Mouse (Mus musculus): ENCODE results near the gene Cmc2. TPM values are rescaled to one million over a fixed set of nuclear protein-coding genes. Genes with fewer than 3 reads are reported as not detected.

The Cmc2 gene
- total RNA-seq, 2 experiments from 2014 or later = 20.0 to 26.9 TPM

DNA sequence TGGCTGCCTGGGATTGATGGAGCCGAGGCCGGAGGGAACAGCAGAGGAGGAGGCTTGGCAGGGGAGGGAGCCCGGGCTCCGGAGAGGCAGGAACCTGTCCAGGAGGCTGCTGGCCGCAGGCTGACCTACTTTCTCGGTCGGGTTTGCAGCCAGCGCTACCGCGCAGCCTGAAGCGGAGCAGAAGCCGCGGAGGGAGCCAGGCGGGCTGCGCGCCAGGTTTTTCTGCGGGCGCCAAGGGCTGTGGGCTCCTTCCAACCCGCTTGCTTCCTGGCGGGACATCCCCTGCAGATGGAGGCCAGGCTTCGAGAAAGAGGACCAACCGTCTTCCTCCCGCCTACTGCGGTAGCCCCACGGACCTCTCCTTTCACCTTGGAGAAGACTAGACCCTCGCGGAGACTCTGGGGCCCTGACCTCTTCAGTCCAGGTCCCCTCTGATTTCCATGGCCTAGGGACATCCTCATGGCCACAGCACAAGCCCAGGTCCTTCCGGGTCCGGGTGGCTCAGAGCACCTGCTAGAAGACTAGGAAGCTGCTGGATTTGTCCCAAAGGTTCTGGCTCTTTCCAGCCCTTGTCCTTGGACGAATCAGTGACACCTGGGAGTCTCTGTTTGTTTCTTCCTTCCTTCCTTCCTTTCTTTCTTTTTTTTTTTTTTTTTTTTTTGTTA is 57.8 kb downstream of the Cmc2 start:
- ATAC-seq (replicated peaks; ENCODE audit: low FRiP score, poor library complexity, severe bottlenecking) = no peak

DNA sequence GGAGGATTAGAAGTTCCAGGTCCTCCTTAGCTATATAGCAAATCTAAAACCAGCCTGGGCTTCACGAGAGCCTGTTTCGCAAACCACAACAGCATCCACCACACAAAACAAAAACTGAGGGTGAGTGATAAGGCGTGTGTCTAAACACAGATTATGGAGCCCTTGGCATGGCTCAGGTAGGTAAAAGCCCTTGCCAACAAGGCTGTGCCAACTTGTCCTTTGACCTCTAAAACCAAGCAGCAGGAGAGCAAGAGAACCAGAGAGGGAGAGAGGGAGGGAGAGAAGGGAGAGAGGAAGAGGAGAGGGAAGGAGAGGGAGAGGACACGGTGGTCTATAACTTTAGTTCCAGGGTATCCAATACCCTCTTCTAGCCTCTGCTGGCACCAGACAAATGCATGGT is 59.1 kb downstream of the Cmc2 start:
- ATAC-seq (replicated peaks; ENCODE audit: low FRiP score, poor library complexity, severe bottlenecking) = no peak

DNA sequence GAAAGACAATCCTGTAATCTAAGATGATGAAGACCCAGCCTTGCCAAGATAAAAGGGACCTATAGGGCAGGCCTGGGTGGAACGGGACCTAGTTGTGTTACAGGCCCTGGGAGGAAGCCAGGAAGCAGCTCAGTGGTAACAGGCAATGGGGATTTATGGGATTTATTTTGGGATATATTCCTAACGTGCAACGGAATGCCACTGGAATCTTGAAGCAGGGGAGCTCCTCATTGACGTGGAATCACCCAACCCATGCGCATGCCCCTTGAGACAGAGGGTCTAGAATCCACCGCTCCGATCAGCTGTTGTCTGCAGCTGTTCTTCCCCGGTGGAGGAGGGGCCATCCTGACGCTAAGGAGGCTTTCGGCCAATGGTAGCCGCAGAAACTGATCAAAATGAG is 69.2 kb downstream of the Cmc2 start:
- no peak for ATAC-seq (replicated peaks; ENCODE audit: low FRiP score, poor library complexity, severe bottlenecking)

DNA sequence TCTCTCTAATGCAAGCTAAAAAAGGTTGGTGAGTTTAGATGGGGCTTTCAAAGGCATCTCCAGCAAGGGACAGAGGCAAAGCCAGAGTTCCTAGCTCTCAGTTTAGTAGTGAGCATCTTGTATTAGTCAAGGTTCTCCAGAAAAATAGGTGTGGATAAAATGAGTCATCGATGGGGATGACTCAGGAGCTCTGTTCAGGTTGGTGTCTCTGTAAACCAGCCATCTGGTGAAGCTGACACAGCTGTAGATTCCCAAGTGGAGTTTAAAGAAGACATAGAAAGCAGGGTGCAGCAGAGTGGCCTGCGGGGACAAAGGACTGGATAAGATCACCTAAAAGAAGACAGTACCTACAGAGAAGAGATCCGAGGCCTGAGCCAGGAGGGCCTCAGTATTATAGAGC is 73.2 kb downstream of the Cmc2 start:
- no peak for ATAC-seq (replicated peaks; ENCODE audit: low FRiP score, poor library complexity, severe bottlenecking)

DNA sequence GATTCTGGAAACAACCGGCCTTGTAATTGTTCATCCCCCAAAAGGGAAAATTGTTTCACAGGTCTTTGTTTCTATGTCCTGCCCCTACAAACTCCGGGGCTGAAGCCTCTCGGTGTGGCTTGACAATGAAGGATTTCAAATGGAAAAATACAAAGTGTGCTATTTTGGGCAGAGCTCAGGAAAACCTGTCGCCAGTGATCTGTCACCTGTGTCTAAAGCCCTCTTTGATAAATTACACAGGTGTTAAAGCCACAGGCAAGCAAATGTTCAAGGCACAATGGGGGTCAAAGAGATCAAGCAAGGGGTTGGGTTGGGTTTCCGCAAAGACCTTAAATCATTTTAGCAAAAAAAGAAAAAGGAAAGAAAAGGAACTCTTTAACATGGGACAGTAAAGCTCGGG is 78.6 kb downstream of the Cmc2 start:
- ATAC-seq (replicated peaks; ENCODE audit: low FRiP score, poor library complexity, severe bottlenecking) = no peak

Other genes with a start within 250 kb of the Cmc2 start
- 1.9 and 2.1 TPM in 2 replicates for gene Cdyl2, start 188.5 kb downstream of the Cmc2 start, total RNA-seq (2015; ENCODE audit: low replicate concordance)
- 2.5 and 3.6 TPM in 2 replicates for gene Cdyl2, start 188.5 kb downstream of the Cmc2 start, total RNA-seq (2017; ENCODE audit: low replicate concordance)
- 14.2 and 14.6 TPM in 2 replicates for gene Cenpn, start 275 bp upstream of the Cmc2 start, total RNA-seq (2015; ENCODE audit: low replicate concordance)
- gene Cenpn, start 275 bp upstream of the Cmc2 start, total RNA-seq (2017; ENCODE audit: low replicate concordance) = 11.0 and 11.9 TPM in 2 replicates
- 3.3 and 5.0 TPM in 2 replicates for gene Atmin, start 21.9 kb upstream of the Cmc2 start, total RNA-seq (2015; ENCODE audit: low replicate concordance)
- 2.8 and 3.9 TPM in 2 replicates for gene Atmin, start 21.9 kb upstream of the Cmc2 start, total RNA-seq (2017; ENCODE audit: low replicate concordance)
- not detected in 2 replicates for gene 1700030J22Rik, start 57.5 kb upstream of the Cmc2 start, total RNA-seq (2015; ENCODE audit: low replicate concordance)
- gene 1700030J22Rik, start 57.5 kb upstream of the Cmc2 start, total RNA-seq (2017; ENCODE audit: low replicate concordance) = not detected in 2 replicates
- gene Gcsh, start 72.1 kb upstream of the Cmc2 start, total RNA-seq (2015; ENCODE audit: low replicate concordance) = 9.8 and 19.0 TPM in 2 replicates
- gene Gcsh, start 72.1 kb upstream of the Cmc2 start, total RNA-seq (2017; ENCODE audit: low replicate concordance) = 9.8 and 11.2 TPM in 2 replicates
- gene Pkd1l2, start 161.0 kb upstream of the Cmc2 start, total RNA-seq (2015; ENCODE audit: low replicate concordance) = not detected in 2 replicates
- gene Pkd1l2, start 161.0 kb upstream of the Cmc2 start, total RNA-seq (2017; ENCODE audit: low replicate concordance) = not detected in 2 replicates
- not detected in 2 replicates for gene Bco1, start 174.4 kb upstream of the Cmc2 start, total RNA-seq (2015; ENCODE audit: low replicate concordance)
- not detected in 2 replicates for gene Bco1, start 174.4 kb upstream of the Cmc2 start, total RNA-seq (2017; ENCODE audit: low replicate concordance)
- gene Gan, start 236.7 kb upstream of the Cmc2 start, total RNA-seq (2015; ENCODE audit: low replicate concordance) = 18.1 and 25.9 TPM in 2 replicates
- gene Gan, start 236.7 kb upstream of the Cmc2 start, total RNA-seq (2017; ENCODE audit: low replicate concordance) = 29.7 and 31.4 TPM in 2 replicates